Mouse (Mus musculus): Measurements from ENCODE around the gene Gmfg.

The Gmfg gene

GRCm38 (mm10) chr7:28438771-28439170 is 1.5 kb downstream of the Gmfg start:
- DNase-seq: no peak

GRCm38 (mm10) chr7:28440739-28441138 is 3.5 kb downstream of the Gmfg start:
- no peak for DNase-seq

- no peak for DNase-seq
Observed at GRCm38 (mm10) chr7:28441776-28442485, 4.7 kb downstream of the Gmfg start.

DNA sequence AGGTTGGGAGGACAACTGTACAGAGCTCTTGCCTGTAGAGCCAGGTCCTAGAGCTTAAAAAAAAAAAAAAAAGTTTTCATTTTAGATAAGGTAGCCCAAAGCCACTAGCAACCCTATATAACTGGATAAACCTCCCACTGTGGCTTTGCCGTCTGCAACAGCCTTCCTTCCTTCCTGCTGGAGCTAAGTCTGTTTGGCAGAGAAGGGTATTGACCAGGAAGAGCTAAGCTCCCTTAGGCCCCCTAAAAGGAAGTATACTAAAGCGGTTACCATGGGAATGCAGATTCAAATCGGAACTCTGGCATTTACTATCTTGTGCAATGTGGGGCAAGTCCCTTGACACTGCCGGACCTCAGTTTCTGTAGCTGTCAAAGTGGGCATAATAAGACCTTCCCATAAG is 5.4 kb downstream of the Gmfg start:
- no peak for DNase-seq

GRCm38 (mm10) chr7:28444344-28444974 is 7.2 kb downstream of the Gmfg start:
- no peak for DNase-seq

- peak; percentile 87 to 90 for DNase-seq
Observed at GRCm38 (mm10) chr7:28446446-28446845, 9.2 kb downstream of the Gmfg start.

DNA sequence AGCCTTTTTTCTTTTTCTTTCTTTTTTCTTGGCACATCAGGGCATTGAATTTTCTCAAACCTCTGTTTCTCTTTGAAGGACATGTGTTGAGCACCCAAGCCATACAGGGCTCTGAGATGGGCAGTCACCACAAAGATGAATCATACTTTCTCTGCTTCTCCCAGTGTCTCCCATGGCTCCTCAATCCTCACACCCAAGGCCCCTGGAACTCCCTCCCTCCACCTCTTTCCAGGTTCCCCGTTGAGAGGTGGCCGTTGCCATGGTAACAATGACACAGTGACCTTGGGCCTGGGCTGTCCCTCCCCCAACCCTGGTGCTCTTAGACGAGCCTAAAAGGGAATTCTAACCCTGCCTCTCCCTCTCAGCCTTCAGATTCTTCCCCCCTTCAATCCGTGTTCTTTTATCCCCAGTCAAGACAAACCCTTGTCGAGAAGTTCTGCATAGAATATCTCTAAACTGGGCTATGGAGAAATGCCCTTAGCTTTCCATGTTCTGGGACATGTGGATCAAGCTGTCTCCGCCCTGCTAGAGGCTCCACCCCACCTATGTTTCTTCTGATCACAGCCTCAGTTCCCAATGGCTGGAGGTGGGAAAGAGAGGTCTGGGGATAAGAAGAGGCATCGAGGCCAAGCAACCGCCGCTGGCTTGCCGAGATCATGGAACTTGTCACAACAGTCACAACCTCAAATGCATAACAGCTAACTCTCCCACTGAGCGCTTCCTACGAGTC is 10.0 kb downstream of the Gmfg start:
- no peak for DNase-seq

DNA sequence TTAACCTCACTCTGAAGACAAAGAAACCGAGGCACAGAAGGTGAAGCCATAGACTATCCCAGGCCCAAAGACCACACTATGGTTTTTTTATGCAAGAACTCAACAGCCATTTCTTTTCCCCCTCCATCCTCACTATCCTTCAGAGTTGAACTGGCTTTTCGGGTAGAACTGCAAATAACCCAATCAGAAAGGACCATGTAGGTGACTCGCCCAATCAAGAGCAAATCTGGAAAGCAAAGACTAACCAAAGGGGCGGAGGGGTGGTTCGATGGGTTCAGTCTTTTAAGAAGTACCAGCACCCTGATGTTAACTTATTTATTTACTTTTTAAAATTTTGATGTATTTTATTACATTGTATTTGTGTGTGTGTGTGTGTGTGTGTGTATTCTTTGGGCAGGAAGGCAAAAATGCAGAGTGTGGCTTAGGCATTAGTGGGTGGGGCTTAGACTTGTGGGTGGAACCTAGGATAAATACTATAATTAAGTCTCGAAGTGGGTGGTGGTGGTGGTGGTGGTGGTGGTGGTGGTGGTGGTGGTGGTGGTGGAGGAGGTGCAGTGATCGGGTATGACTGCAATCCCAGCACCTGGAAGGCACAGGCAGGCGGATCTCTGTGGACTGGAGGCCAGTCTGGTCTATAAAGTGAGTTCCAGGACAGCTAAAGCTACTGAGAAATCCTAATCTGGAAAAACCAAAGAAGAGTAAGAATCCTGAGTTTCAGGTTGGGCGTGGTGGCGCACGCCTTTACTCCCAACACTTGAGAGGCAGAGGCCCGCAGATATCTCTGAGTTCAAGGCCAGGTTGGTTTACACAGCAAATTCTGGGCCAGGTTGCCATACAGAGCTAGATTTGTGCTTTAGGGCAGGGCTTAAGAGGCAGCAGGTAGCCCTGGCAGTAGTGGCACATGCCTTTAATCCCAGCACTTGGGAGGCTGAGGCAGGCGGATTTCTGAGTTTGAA is 10.9 kb downstream of the Gmfg start:
- DNase-seq: no peak

GRCm38 (mm10) chr7:28451531-28452360 is 14.5 kb downstream of the Gmfg start, which contains the start of gene Lrfn1:
Gene Lrfn1, plus strand, starts transcription at chr7:28451980.
- peak; percentile 51 to 58 for DNase-seq

DNA sequence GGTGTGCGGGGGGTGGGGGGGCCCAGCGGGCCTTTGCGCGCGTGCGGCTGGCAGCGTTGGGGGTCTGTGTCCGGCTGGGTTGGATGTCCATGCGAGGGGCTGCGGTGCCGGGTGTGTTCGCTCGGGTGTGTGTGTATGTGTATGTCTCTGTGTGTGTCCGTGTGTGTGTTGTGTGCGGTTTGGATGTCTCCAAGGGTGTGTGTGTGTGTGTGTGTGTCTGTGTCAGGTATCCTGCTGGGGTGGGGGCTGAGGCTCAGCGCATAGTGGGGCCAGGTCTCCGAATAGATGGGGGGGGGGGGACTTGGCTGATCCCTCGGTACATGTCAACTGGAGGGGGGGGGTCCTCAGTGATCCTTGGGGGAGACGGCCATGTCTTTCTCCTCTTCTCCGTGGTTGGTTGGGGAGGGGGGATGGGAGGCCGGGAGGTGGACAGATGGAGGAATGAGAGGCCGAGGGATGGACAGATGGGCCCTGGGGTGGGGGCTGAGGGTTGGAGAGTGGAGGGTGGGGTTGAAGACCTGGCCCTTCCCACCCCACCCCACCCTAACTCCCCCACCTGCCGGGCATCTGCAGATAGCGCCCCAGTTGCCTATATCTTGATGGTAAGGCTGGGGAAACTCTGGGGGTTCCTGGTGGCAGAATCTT is 15.2 kb downstream of the Gmfg start:
- DNase-seq: peak; percentile 12 to 44

GRCm38 (mm10) chr7:28460361-28460760 is 23.1 kb downstream of the Gmfg start:
- DNase-seq: no peak

DNA sequence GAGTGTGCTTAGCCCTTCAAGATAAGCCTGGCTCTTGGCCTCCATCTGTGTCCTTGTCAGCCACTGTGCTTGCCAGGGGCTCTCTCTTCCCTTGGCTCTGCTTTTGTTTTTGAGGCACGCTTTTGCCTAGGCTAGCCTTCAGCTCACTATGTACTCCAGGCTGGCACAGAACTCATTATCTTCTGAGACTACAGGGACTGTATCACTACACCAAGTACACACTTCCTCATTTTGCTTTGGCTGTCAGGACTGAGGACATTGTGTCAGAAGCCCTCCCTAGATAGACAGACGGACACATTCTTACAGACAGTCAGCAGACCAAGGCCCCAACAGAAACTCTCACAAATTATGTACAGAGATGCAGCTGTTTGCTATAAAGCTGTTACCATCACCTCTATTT is 25.5 kb downstream of the Gmfg start:
- DNase-seq: no peak

GRCm38 (mm10) chr7:28464416-28465212 is 27.4 kb downstream of the Gmfg start:
- peak; percentile 87 to 91 for DNase-seq

DNA sequence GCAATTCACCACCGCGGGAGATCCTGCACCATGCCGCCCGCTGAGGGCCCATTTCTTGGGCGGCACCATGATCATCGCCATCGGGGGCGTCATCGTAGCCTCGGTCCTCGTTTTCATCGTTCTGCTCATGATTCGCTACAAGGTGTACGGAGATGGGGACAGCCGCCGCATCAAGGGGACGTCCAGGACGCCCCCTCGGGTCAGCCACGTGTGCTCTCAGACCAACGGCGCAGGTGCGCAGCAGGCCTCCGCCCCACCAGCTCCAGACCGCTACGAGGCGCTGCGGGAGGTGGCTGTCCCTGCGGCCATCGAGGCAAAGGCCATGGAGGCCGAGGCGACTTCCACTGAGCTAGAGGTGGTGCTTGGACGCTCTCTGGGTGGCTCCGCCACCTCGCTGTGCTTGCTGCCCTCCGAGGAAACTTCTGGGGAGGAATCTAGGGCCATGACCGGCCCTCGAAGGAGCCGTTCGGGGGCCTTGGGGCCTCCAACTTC is 29.5 kb downstream of the Gmfg start:
- no peak for DNase-seq

DNA sequence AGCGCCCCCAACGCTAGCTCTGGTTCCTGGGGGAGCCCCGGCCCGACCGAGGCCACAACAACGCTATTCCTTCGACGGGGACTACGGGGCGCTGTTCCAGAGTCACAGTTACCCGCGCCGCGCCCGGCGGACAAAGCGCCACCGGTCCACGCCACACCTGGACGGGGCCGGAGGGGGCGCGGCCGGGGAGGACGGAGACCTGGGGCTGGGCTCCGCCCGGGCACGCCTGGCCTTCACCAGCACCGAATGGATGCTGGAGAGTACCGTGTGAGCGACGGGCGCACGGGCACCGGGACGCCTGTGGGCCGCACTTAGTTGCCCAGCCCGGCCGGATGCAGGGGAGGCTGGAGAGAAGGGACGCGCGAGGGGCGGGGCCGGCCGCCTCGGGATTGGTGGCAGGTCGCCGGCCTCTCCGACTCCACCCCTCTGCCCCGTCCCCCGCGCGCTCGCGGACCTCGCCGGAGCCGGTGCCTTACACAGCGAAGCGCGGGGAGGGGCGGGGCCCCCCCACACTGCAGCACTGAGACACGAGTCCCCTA is 30.0 kb downstream of the Gmfg start:
- no peak for DNase-seq

GRCm38 (mm10) chr7:28476191-28476590 is 38.9 kb downstream of the Gmfg start:
- DNase-seq: no peak

GRCm38 (mm10) chr7:28477363-28477762 is 40.1 kb downstream of the Gmfg start:
- no peak for DNase-seq

- no peak for DNase-seq
Observed at GRCm38 (mm10) chr7:28478854-28479253, 41.6 kb downstream of the Gmfg start.

DNA sequence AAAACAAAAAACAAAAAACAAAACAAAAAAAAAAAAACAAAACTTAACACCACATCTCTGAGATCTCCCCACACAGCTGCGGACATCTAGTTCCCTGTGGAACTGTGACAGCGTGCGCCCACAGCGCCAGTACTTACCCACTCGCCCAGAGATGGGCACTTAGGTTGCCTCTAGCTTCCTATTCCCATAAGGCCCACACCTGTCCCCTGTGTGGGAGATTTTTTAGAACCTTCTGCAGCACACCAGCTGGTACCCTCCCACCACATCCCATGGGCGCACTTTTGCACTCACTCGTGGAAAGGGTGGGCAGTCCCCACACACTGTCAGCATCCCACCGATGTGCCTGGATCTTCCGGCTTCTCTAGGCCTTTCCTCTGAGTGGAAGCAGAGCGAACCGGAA is 45.6 kb downstream of the Gmfg start:
- DNase-seq: no peak

DNA sequence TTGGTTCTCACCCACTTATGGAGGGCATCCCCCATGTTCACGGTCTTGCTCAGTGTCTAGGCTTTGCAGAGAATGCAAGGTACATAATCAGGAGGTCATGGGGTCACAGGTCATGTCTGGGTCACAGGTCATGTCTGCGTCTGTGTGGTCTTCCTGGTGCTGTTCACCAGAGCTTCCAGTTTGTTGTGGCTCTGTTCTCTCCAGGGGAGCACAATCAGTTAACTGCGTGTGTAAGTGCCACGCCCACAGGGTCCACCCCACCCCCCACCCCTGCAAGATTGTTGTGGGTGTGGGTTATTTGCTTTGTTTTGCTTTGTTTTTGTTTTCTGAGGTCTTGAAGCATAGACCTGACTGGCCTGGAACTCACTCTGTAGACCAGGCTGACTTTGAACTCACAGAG is 46.9 kb downstream of the Gmfg start:
- DNase-seq: no peak

All from cerebellum, postnatal 36 days (tissue).